22 mouse cellular contexts compared by ENCODE assay signal in the genomic region with DNA sequence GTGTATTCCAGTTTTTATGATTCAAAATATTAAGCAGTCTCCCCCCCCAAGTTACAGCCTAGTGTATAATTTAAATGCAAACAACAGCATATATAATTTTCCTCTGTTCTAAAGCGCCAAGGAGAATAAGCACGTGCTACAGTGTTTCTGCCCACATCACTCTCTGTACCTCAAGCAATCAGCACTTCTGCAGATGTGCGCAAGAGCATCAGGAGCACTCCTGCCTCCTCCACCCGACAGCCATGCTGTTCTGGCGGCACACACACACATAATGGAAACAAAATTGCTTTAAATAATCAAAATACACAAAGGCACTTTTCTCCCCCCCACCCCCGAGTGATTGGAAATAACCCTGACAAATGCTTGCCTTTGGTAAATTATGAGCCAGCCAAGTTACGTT.
DNase-seq lines count a peak whose midpoint lies in the region; ATAC-seq and TF ChIP-seq lines count a peak whose summit lies in the region.
"Had no signal": no experiment of that assay in that cellular context is flagged by ENCODE, and none has a peak within 500 bp of the region (broad histone marks: within the 10 kb centered on the region; RNA-seq: fewer than 3 reads in every experiment).

No protein-coding gene starts in this region.

- WGBS in limb, embryonic 13.5 days = 60% methylated on average over 7 of the region's 7 CpGs
- 87% methylated on average over 7 of the region's 7 CpGs for WGBS in limb, embryonic 10.5 days
- 72% methylated on average over 7 of the region's 7 CpGs for WGBS in forebrain, embryonic 14.5 days
- 55% methylated on average over 7 of the region's 7 CpGs for WGBS in forebrain, postnatal 0 days
- WGBS in neural tube, embryonic 13.5 days = 46% methylated on average over 7 of the region's 7 CpGs

- H3K36me3 ChIP-seq in limb, embryonic 13.5 days = no peaks in the 10 kb centered on the region
- no peaks in the 10 kb centered on the region for H3K36me3 ChIP-seq in limb, embryonic 10.5 days
- no peaks in the 10 kb centered on the region for H3K36me3 ChIP-seq in forebrain, embryonic 14.5 days (ENCODE audit: control insufficient read depth, insufficient read depth, low read length)
- H3K36me3 ChIP-seq in forebrain, postnatal 0 days (ENCODE audit: insufficient read depth) = no peaks in the 10 kb centered on the region
- H3K36me3 ChIP-seq in neural tube, embryonic 13.5 days = no peaks in the 10 kb centered on the region
- H3K36me3 ChIP-seq: heart, embryonic 15.5 days; liver, embryonic 13.5 days had no signal

- H3K4me2 ChIP-seq in limb, embryonic 13.5 days (replicated peaks) = 0 out of 2 replicates have a peak overlapping the region, but pooled peaks have one; percentile 9
- no peak overlapping the region for H3K4me2 ChIP-seq in forebrain, embryonic 14.5 days (ENCODE audit: low read length)
- peak overlapping the region; percentile 10; the same call in 1 of the 2 replicates for H3K4me2 ChIP-seq in forebrain, postnatal 0 days (ENCODE audit: low read depth)
- peak overlapping the region; percentile 22; the same call in 1 of the 2 replicates for H3K4me2 ChIP-seq in neural tube, embryonic 13.5 days
- H3K4me2 ChIP-seq: heart, embryonic 15.5 days; liver, embryonic 13.5 days; lung, embryonic 14.5 days had no signal

- no peaks in the 10 kb centered on the region for H3K4me1 ChIP-seq in limb, embryonic 13.5 days
- H3K4me1 ChIP-seq in limb, embryonic 10.5 days = 0 out of 2 replicates have a peak, but pooled peaks cover 6% of the 10 kb centered on the region
- no peaks in the 10 kb centered on the region for H3K4me1 ChIP-seq in forebrain, embryonic 14.5 days (ENCODE audit: control insufficient read depth, insufficient read depth, low read length)
- H3K4me1 ChIP-seq in forebrain, postnatal 0 days (ENCODE audit: insufficient read depth) = no peaks in the 10 kb centered on the region
- H3K4me1 ChIP-seq in neural tube, embryonic 13.5 days (replicated peaks) = peaks cover 6% of the 10 kb centered on the region; the same call in 1 of the 2 replicates
- H3K4me1 ChIP-seq: liver, embryonic 13.5 days had no signal

- DNase-seq in limb, embryonic 10.5 days (ENCODE audit: low spot score) = no peak
- DNase-seq in forebrain, embryonic 14.5 days (ENCODE audit: low spot score) = peak; percentile 42
- no peak for DNase-seq in forebrain, postnatal 0 days
- no peak for DNase-seq in natural killer cell, adult 2 months (ENCODE audit: low spot score in 2 of 2)
- no peak for DNase-seq in left cerebral cortex, adult 18-20 months (ENCODE audit: low spot score in 2 of 2)
- DNase-seq: cerebellum, adult 9-10 months; gastrocnemius, postnatal 25 days; heart, postnatal 4 days; kidney, postnatal 36 days; liver, embryonic 13.5 days; lung, embryonic 14.5 days; lung, postnatal 36 days; right cerebral cortex, postnatal 14 days; spleen, adult 18-20 months; thymus, adult 2 months had no signal

- no peaks in the 10 kb centered on the region for H3K27me3 ChIP-seq in limb, embryonic 13.5 days
- H3K27me3 ChIP-seq in limb, embryonic 10.5 days (ENCODE audit: low read depth, poor library complexity, severe bottlenecking) = no peaks in the 10 kb centered on the region
- no peaks in the 10 kb centered on the region for H3K27me3 ChIP-seq in forebrain, embryonic 14.5 days (replicated peaks; ENCODE audit: control insufficient read depth, insufficient read depth, low read length)
- no peaks in the 10 kb centered on the region for H3K27me3 ChIP-seq in forebrain, postnatal 0 days (ENCODE audit: insufficient read depth, low read length)
- H3K27me3 ChIP-seq in neural tube, embryonic 13.5 days = no peaks in the 10 kb centered on the region
- H3K27me3 ChIP-seq: heart, embryonic 15.5 days; liver, embryonic 13.5 days had no signal

- H3K9ac ChIP-seq in limb, embryonic 13.5 days = no peak overlapping the region
- H3K9ac ChIP-seq in forebrain, embryonic 14.5 days (ENCODE audit: low read length) = no peak overlapping the region
- no peak overlapping the region for H3K9ac ChIP-seq in forebrain, postnatal 0 days
- no peak overlapping the region for H3K9ac ChIP-seq in neural tube, embryonic 13.5 days
- H3K9ac ChIP-seq: heart, embryonic 15.5 days; liver, embryonic 13.5 days; lung, embryonic 14.5 days had no signal

- no peak for TF ChIP-seq CTCF in forebrain, postnatal 0 days (IDR thresholded peaks at IDR 0.05; ENCODE audit: low read depth)

- no peaks in the 10 kb centered on the region for H3K9me3 ChIP-seq in limb, embryonic 13.5 days
- no peaks in the 10 kb centered on the region for H3K9me3 ChIP-seq in limb, embryonic 10.5 days (replicated peaks)
- no peaks in the 10 kb centered on the region for H3K9me3 ChIP-seq in forebrain, embryonic 14.5 days (replicated peaks; ENCODE audit: control insufficient read depth, low read length)
- no peaks in the 10 kb centered on the region for H3K9me3 ChIP-seq in forebrain, postnatal 0 days (ENCODE audit: low read length)
- H3K9me3 ChIP-seq in neural tube, embryonic 13.5 days = no peaks in the 10 kb centered on the region
- H3K9me3 ChIP-seq: heart, embryonic 15.5 days; liver, embryonic 13.5 days had no signal

- no peak overlapping the region for H3K4me3 ChIP-seq in limb, embryonic 13.5 days
- H3K4me3 ChIP-seq in limb, embryonic 10.5 days = no peak overlapping the region
- no peak overlapping the region for H3K4me3 ChIP-seq in forebrain, embryonic 14.5 days (ENCODE audit: low read depth, low read length)
- no peak overlapping the region for H3K4me3 ChIP-seq in forebrain, postnatal 0 days (ENCODE audit: low read depth, low read length)
- H3K4me3 ChIP-seq in neural tube, embryonic 13.5 days = no peak overlapping the region
- H3K4me3 ChIP-seq: erythroblast, embryonic 14.5 days; heart, embryonic 15.5 days; left cerebral cortex, adult 2 months; liver, embryonic 13.5 days; myocyte had no signal

- 0 out of 2 replicates have a peak, but pooled peaks have one; percentile 19 for ATAC-seq in limb, embryonic 13.5 days (ENCODE audit: low FRiP score, low read depth)
- peak; percentile 71; the same call in 1 of the 2 replicates for ATAC-seq in forebrain, embryonic 14.5 days
- peak; percentile 81; the same call in 1 of the 2 replicates for ATAC-seq in forebrain, postnatal 0 days
- ATAC-seq in neural tube, embryonic 13.5 days (ENCODE audit: low read depth) = peak; percentile 78
- ATAC-seq: intestine, embryonic 16.5 days had no signal

- H3K27ac ChIP-seq in limb, embryonic 13.5 days = no peak overlapping the region
- no peak overlapping the region for H3K27ac ChIP-seq in limb, embryonic 10.5 days
- H3K27ac ChIP-seq in forebrain, embryonic 14.5 days (ENCODE audit: low read depth, low read length) = no peak overlapping the region
- no peak overlapping the region for H3K27ac ChIP-seq in forebrain, postnatal 0 days (ENCODE audit: low read depth, low read length)
- H3K27ac ChIP-seq in neural tube, embryonic 13.5 days (replicated peaks) = no peak overlapping the region
- H3K27ac ChIP-seq: heart, embryonic 15.5 days; left cerebral cortex, adult 2 months; liver, embryonic 13.5 days had no signal

Comparison
In these comparisons a context has a peak if more than half of its experiments do, and no peak if none do; other contexts are left out.
1. ATAC-seq: peak in every context shown above with its lines; median percentile 81 in forebrain, postnatal 0 days; 78 in neural tube, embryonic 13.5 days; 71 in forebrain, embryonic 14.5 days; 19 in limb, embryonic 13.5 days.